Mouse (Mus musculus) heart, adult 2 months (tissue): ENCODE measurements around the gene Sik2. TPM values are rescaled to one million over a fixed set of nuclear protein-coding genes. Genes with fewer than 3 reads are reported as not detected.
A peak's percentile ranks its signal among the peaks of the same experiment; 100 is the strongest.

Experiments
- DNase-seq, 2 experiments: peaks; one replicate each; pipeline ENCODE4 v3.0.0; 2021
- H3K27ac ChIP-seq: fragments of 200-600 bp; 2 replicates; pipeline ENCODE4 v1.8.1; 2022
- H3K27me3 ChIP-seq: fragments of 200-500 bp; 2 replicates; pipeline ENCODE4 v1.6.1; 2012; ENCODE audit warnings: mild to moderate bottlenecking, low read length, inconsistent platforms, mixed read lengths; ENCODE audit not compliant: control insufficient read depth, insufficient read depth
- H3K36me3 ChIP-seq: fragments of 200-500 bp; 2 replicates; pipeline ENCODE4 v1.6.1; 2012; ENCODE audit warnings: low read length, inconsistent platforms; ENCODE audit not compliant: control insufficient read depth, insufficient read depth
- H3K4me1 ChIP-seq: fragments of 200-500 bp; 2 replicates; pipeline ENCODE4 v1.6.1; 2011; ENCODE audit warnings: low read length; ENCODE audit not compliant: control insufficient read depth, insufficient read depth
- H3K4me3 ChIP-seq: fragments of 200-600 bp; 2 replicates; pipeline ENCODE4 v1.8.1; 2022
- H3K79me2 ChIP-seq: fragments of 200-500 bp; replicated peaks from 2 replicates; pipeline ENCODE4 v1.6.1; 2012; ENCODE audit warnings: mild to moderate bottlenecking, inconsistent platforms, low read length, moderate library complexity, mixed read lengths; ENCODE audit not compliant: control insufficient read depth, insufficient read depth
- H3K9ac ChIP-seq: fragments of 200-500 bp; 2 replicates; pipeline ENCODE4 v1.6.1; 2012; ENCODE audit warnings: low read depth, mild to moderate bottlenecking, control low read depth, inconsistent platforms, low read length, mixed read lengths
- CTCF ChIP-seq: fragments of 200-600 bp; IDR thresholded peaks from 2 replicates; pipeline ENCODE4 v1.8.1; 2022; ENCODE audit warnings: antibody characterized with exemption, mild to moderate bottlenecking, moderate library complexity
- EP300 ChIP-seq: fragments of 200-500 bp; IDR thresholded peaks from 2 replicates; pipeline ENCODE4 v1.6.1; 2011; ENCODE audit warnings: low read depth, low read length, control low read depth; ENCODE audit not compliant: insufficient read depth
- POLR2A ChIP-seq: fragments of 200-500 bp; IDR thresholded peaks from 2 replicates; pipeline ENCODE4 v1.6.1; 2011; ENCODE audit warnings: mild to moderate bottlenecking, low read depth, low read length, control low read depth; ENCODE audit not compliant: insufficient read depth
- WGBS: fragments of 180-500 bp; shearing (Covaris S2); methylation state at CpG from one replicate; pipeline ENCODE4 v1.1.7; 2018; 5-methylcytosine and 5-hydroxymethylcytosine counted together
- intact Hi-C: fragments of 180-260 bp; cut with DNase I; formaldehyde crosslinking; loops from one replicate; pipeline ENCODE4 v1.15.1; 2025
- polyA plus RNA-seq: library from polyadenylated mRNA; depleted of rRNA; stranded (reverse); fragments of >200 nt; gene quantifications from 2 replicates; pipeline ENCODE4 v1.2.3, GENCODE M21; 2012
- total RNA-seq, 2 experiments: library from RNA; stranded (reverse); gene quantifications; 2 replicates each; pipeline ENCODE4 v1.2.3; 2021

The Sik2 gene
- total and polyA plus RNA-seq, 3 experiments: 14.6 to 26.9 (median 22.2) TPM

DNA sequence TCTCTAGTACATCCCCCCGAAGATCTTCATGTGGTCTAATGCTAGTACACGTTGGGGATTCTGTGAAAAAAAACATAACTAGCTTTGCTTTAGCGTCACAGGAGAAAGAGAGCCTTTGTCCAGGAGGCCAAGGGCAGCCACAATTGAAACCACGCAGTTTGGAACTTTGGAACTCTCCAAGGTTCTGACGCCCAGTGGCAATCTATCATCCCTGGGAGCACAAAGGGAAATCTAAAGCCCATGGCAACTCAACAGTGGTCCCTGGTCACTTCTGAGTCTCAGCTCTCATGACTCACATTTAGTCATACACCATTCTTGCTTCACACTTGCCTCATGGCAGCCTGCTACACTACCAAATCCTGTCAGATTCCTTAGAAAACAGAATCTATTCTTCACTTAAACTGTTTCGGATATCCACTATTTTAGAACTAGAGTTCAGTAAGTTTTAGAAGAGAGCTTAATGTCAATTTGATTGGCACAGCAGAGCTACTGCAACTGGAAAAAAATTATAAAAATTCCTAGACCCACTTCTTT lies 50.9 kb downstream of the Sik2 start:
- WGBS: 57% methylated on average over 6 of the region's 6 CpGs
- H3K27ac ChIP-seq: no peak overlapping the region
- intact Hi-C loops: no loop called here

DNA sequence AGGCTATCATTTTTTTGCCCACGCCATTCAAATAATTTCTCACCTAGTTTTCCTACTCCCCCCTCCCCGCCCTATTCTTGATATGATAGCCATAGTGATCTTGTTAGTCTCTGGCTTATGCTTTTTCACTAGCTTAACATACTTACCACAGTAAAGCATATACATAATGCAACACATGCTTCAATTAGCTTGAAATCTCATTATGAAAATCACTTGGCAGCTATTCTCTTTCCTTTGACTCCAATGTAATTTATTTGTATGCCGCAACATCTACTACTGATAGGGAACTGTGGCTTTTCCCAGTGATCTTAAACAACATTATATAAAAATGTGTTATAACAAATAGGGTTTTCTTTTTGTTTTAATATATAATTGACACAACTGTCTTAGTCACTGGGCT lies 53.7 kb downstream of the Sik2 start:
- Histone ChIP-seq H3K27ac (no peak overlapping the region), H3K4me3 (no peak overlapping the region), H3K27me3 (no peaks in the 10 kb centered on the region), H3K4me1 (no peaks in the 10 kb centered on the region; the same call in 1 of the 2 replicates), H3K36me3 (no peaks in the 10 kb centered on the region), H3K9ac (no peak overlapping the region), H3K79me2 (no peaks in the 10 kb centered on the region)
- intact Hi-C loops: no loop called here
- DNase-seq: no peak
- TF ChIP-seq CTCF: no peak
- no peak for TF ChIP-seq EP300
- TF ChIP-seq POLR2A: no peak
- WGBS: 97% methylated on average over 3 of the region's 3 CpGs

More for the DNA sequence above, 50.9 kb downstream of the Sik2 start:
- Histone ChIP-seq H3K4me3 (no peak overlapping the region), H3K9ac (no peak overlapping the region), H3K36me3 (no peaks in the 10 kb centered on the region), H3K4me1 (no peaks in the 10 kb centered on the region), H3K27me3 (no peaks in the 10 kb centered on the region), H3K79me2 (no peaks in the 10 kb centered on the region)
- TF ChIP-seq EP300 (no peak), CTCF (no peak), POLR2A (no peak)
- no peak for DNase-seq

DNA sequence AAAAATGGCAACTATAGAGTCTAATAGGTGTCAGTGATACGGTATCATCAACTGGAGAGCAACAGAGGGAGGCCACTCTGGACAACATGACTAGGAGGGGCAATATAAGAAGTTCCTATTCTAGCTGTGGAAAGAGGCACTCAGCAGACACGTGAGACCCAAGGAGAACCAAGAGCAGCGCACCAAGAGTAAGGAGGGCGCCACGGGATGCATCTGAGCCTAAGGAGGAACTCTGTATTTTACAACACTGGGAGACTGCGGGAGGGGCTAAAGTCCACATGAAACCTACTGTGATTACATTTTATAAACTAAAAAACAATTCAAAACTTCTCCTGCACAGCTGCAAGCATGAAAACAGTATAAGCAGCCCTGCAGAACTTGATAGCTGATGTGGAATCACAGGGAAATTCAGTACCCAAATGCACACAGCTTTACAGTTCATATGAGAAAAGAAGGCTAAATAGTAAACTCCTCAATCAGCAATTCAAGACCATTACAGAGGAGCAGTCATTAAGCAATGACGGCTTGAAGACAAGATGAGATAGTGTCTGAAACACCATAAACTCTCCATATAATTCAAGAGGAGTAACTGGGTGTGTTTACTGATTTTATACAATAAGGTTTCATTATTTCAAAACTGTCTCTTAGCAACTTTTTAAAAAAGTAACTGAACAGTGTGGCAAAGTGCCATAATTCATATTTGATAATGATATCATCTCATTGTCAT lies 60.6 kb downstream of the Sik2 start:
- Histone ChIP-seq H3K4me3 (no peak overlapping the region), H3K4me1 (no peaks in the 10 kb centered on the region; the same call in 1 of the 2 replicates), H3K27me3 (no peaks in the 10 kb centered on the region; the same call in 1 of the 2 replicates), H3K9ac (no peak overlapping the region), H3K27ac (no peak overlapping the region), H3K36me3 (no peaks in the 10 kb centered on the region), H3K79me2 (peaks cover 3% of the 10 kb centered on the region; the same call in 1 of the 2 replicates)
- intact Hi-C loops: no loop called here
- TF ChIP-seq EP300 (no peak), POLR2A (no peak), CTCF (no peak)
- WGBS: 90% methylated on average over 7 of the region's 7 CpGs
- peak in 1 of 2 experiments; percentile 13 for DNase-seq

DNA sequence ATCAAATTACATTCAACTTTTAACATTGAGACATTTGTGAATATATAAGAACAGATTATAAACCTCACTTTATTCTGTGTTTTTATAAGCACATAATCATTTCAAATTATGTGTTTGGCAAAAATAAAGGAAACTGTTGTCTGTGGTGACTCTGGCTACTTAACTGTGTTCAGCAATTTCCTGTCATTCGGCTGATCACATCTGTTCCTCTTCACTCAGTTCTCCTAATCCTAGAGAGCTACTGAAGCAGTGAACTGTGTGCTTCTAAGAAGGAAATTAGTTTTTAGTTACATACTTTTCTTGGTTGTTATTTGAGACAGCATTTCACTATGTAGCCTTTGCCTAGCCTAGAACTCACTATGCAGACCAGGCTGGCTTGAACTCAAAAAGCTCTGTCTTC lies 62.5 kb downstream of the Sik2 start:
- Histone ChIP-seq H3K79me2 (peaks cover 3% of the 10 kb centered on the region; the same call in 1 of the 2 replicates), H3K9ac (no peak overlapping the region), H3K4me3 (no peak overlapping the region), H3K27ac (no peak overlapping the region), H3K36me3 (no peaks in the 10 kb centered on the region), H3K4me1 (no peaks in the 10 kb centered on the region; the same call in 1 of the 2 replicates), H3K27me3 (no peaks in the 10 kb centered on the region; the same call in 1 of the 2 replicates)
- 25% methylated on average over 1 of the region's 1 CpGs for WGBS
- DNase-seq: no peak
- TF ChIP-seq CTCF (no peak), POLR2A (no peak), EP300 (no peak)
- intact Hi-C loops: no loop called here

DNA sequence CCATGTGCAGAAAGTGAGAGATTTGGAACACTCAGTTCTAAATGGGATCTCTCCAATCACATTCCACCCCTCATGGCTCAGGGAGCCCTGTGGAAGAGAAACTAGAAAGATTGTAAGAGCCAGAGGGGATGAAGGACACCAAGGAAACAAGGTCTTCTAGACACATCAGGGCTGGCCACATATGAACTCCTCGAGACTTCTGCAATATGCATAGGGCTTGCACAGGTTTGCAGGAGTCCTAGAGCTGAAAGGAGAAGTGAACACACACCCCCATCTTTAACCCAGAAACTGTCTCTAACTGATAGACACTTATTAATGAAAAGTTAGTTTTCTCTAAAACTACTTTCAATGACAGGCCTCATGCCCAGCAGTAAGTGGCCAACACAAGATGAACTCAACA lies 64.0 kb downstream of the Sik2 start:
- no peaks in the 10 kb centered on the region; the same call in 1 of the 2 replicates for H3K4me1 ChIP-seq
- H3K27ac ChIP-seq: no peak overlapping the region
- intact Hi-C loops: no loop called here
- H3K36me3 ChIP-seq: no peaks in the 10 kb centered on the region
- H3K9ac ChIP-seq: no peak overlapping the region
- 78% methylated on average over 1 of the region's 1 CpGs for WGBS
- TF ChIP-seq POLR2A (no peak), EP300 (no peak), CTCF (no peak)
- H3K79me2 ChIP-seq: peaks cover 3% of the 10 kb centered on the region; the same call in 1 of the 2 replicates
- DNase-seq: no peak
- no peak overlapping the region for H3K4me3 ChIP-seq
- no peaks in the 10 kb centered on the region; the same call in 1 of the 2 replicates for H3K27me3 ChIP-seq

DNA sequence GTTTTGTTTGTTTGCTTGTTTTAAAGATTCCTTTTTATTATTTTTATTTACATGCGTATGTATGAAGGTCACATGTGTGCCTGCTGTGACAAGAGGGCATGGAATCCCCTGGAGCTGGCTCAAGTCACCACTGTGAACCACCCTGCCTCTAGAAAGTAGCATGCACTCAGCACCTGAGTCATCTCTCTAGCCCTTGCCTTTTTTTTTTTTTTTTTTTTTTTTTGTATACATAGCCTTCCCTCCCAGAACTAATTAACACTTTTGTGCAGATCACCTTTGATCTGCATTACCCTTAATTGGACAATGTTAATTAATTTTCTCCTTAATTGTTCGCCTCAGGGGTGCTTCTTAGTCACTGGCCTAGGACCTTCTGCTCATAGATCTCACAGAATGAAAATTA lies 66.2 kb downstream of the Sik2 start:
- H3K4me3 ChIP-seq: no peak overlapping the region
- no peak overlapping the region for H3K9ac ChIP-seq
- WGBS: 98% methylated on average over 2 of the region's 2 CpGs
- no peaks in the 10 kb centered on the region; the same call in 1 of the 2 replicates for H3K4me1 ChIP-seq
- no peak for DNase-seq
- H3K79me2 ChIP-seq: peaks cover 1% of the 10 kb centered on the region; the same call in 1 of the 2 replicates
- H3K36me3 ChIP-seq: no peaks in the 10 kb centered on the region
- intact Hi-C loops: no loop called here
- TF ChIP-seq POLR2A (no peak), EP300 (no peak), CTCF (no peak)
- no peaks in the 10 kb centered on the region; the same call in 1 of the 2 replicates for H3K27me3 ChIP-seq
- no peak overlapping the region for H3K27ac ChIP-seq
